Mouse (Mus musculus) spleen, adult 2 months (tissue): ENCODE measurements around the gene Smarcc1.

Experiments
- CTCF ChIP-seq: fragments of 200-500 bp; IDR thresholded peaks from 2 replicates; pipeline ENCODE4 v1.5.1; 2011; ENCODE audit warnings: mild to moderate bottlenecking, inconsistent platforms; ENCODE audit not compliant: insufficient read depth, insufficient read length, insufficient replicate concordance; ENCODE audit errors: extremely low read depth
- POLR2A ChIP-seq: fragments of 200-500 bp; IDR thresholded peaks from 2 replicates; pipeline ENCODE4 v1.6.1; 2011; ENCODE audit warnings: low read depth, low read length, inconsistent platforms

DNA sequence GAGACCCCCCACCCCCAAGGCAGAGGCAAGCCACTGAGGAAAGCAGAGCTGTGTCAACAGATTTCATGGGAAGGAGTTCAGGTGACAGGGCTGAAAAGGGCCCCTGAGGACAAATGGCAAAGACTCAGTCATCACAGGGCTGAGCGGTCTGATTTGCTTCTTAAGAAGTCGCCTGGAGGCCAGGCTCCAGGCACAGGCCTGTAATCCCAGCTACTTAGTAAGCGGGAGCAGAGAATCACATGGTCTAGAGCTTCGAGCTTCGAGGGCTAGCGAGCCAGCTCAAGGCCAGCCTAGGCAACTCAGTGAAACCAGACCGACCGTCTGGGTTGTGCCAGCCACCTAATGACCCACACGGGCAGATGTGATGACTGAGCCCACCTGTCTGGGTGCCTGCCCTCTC lies 147.5 kb downstream of the Smarcc1 start:
- TF ChIP-seq CTCF (no peak), POLR2A (no peak)
